In genomic region chr5:20598196-20598595, GRCm38 (mm10) we compare ENCODE assay signal across 24 mouse cellular contexts.
"Had no signal": no experiment of that assay in that cellular context is flagged by ENCODE, and none has a peak within 500 bp of the region (broad histone marks: within the 10 kb centered on the region; RNA-seq: fewer than 3 reads in every experiment).

No protein-coding gene starts in this region.

- H3K27ac ChIP-seq: heart, embryonic 13.5 days; heart, embryonic 15.5 days; hindbrain, embryonic 13.5 days; hindbrain, embryonic 15.5 days; hindbrain, postnatal 0 days; layer of hippocampus, adult 2 months; left cerebral cortex, adult 2 months; limb, embryonic 13.5 days; limb, embryonic 15.5 days; liver, embryonic 13.5 days; liver, embryonic 15.5 days had no signal

- H3K9ac ChIP-seq: forebrain, postnatal 0 days; heart, embryonic 13.5 days; heart, embryonic 15.5 days; hindbrain, embryonic 13.5 days; hindbrain, embryonic 15.5 days; limb, embryonic 13.5 days; limb, embryonic 15.5 days; liver, embryonic 13.5 days; liver, embryonic 15.5 days had no signal

- H3K36me3 ChIP-seq: heart, embryonic 13.5 days; heart, embryonic 15.5 days; limb, embryonic 13.5 days; limb, embryonic 15.5 days; liver, embryonic 13.5 days; liver, embryonic 15.5 days had no signal

- H3K4me3 ChIP-seq: heart, embryonic 13.5 days; heart, embryonic 15.5 days; hindbrain, embryonic 13.5 days; hindbrain, embryonic 15.5 days; layer of hippocampus, adult 2 months; left cerebral cortex, adult 2 months; limb, embryonic 13.5 days; limb, embryonic 15.5 days; liver, embryonic 13.5 days; liver, embryonic 15.5 days had no signal

- H3K4me2 ChIP-seq: heart, embryonic 11.5 days; heart, embryonic 13.5 days; heart, embryonic 15.5 days; hindbrain, embryonic 13.5 days; hindbrain, embryonic 15.5 days; limb, embryonic 13.5 days; limb, embryonic 15.5 days; liver, embryonic 13.5 days; liver, embryonic 15.5 days had no signal

- H3K4me1 ChIP-seq: heart, embryonic 13.5 days; heart, embryonic 15.5 days; hindbrain, embryonic 13.5 days; hindbrain, embryonic 15.5 days; limb, embryonic 15.5 days; liver, embryonic 13.5 days; liver, embryonic 15.5 days had no signal

- H3K9me3 ChIP-seq: heart, embryonic 13.5 days; heart, embryonic 15.5 days; hindbrain, embryonic 13.5 days; hindbrain, embryonic 15.5 days; limb, embryonic 13.5 days; limb, embryonic 15.5 days; liver, embryonic 13.5 days; liver, embryonic 15.5 days had no signal

- DNase-seq: forebrain, postnatal 0 days; gastrocnemius, postnatal 14 days; gastrocnemius, postnatal 36 days; heart, adult 18-20 months; heart, postnatal 14 days; heart, postnatal 36 days; kidney, adult 11 months; kidney, adult 2 months; kidney, postnatal 10 days; kidney, postnatal 25 days; kidney, postnatal 4 days; liver, embryonic 13.5 days had no signal

- H3K27me3 ChIP-seq: heart, embryonic 13.5 days; heart, embryonic 15.5 days; hindbrain, embryonic 13.5 days; hindbrain, embryonic 15.5 days; limb, embryonic 13.5 days; limb, embryonic 15.5 days; liver, embryonic 13.5 days; liver, embryonic 15.5 days had no signal

- ATAC-seq: forebrain, postnatal 0 days; hindbrain, postnatal 0 days; intestine, embryonic 16.5 days had no signal
